Mouse (Mus musculus) kidney, postnatal 0 days (tissue): Measurements from ENCODE around the gene Vmn1r7. TPM values are rescaled to one million over a fixed set of nuclear protein-coding genes. Genes with fewer than 3 reads are reported as not detected.
"Not testable (repeated sequence)": the region's sequence is repeated elsewhere in the genome, so short reads cannot be mapped to it uniquely, and the experiment has no call there.

Experiments
- ATAC-seq: fragments of 200-750 bp; cut with Nextera tagmentation; replicated peaks from 2 replicates; pipeline ENCODE4 v1.8.0; 2017; ENCODE audit warnings: low read depth, moderate number of reproducible peaks, moderate TSS enrichment, moderate library complexity; ENCODE audit not compliant: low FRiP score
- DNase-seq: peaks from one replicate; pipeline ENCODE4 v3.0.0-alpha.2; 2016; ENCODE audit warnings: low spot score
- H3K27ac ChIP-seq: fragments of 300-500 bp; sonication (generic); 2 replicates; pipeline ENCODE4 v1.5.1; 2014; ENCODE audit warnings: mild to moderate bottlenecking
- H3K27me3 ChIP-seq: fragments of 300-500 bp; sonication (generic); 2 replicates; pipeline ENCODE4 v1.6.1; 2014; ENCODE audit warnings: low read length, mixed read lengths; ENCODE audit not compliant: insufficient read depth
- H3K36me3 ChIP-seq: fragments of 300-500 bp; sonication (generic); 2 replicates; pipeline ENCODE4 v1.6.1; 2014; ENCODE audit warnings: low read length, mixed read lengths; ENCODE audit not compliant: insufficient read depth
- H3K4me1 ChIP-seq: fragments of 300-500 bp; sonication (generic); replicated peaks from 2 replicates; pipeline ENCODE4 v1.6.1; 2014; ENCODE audit warnings: antibody characterized with exemption, low read length, mixed read lengths; ENCODE audit not compliant: insufficient read depth
- H3K4me2 ChIP-seq: fragments of 300-500 bp; sonication (generic); 2 replicates; pipeline ENCODE4 v1.6.1; 2014; ENCODE audit warnings: mild to moderate bottlenecking, low read length, moderate library complexity, mixed read lengths
- H3K4me3 ChIP-seq: fragments of 300-500 bp; sonication (generic); replicated peaks from 2 replicates; pipeline ENCODE4 v1.5.1; 2014; ENCODE audit warnings: low read depth, low read length
- H3K9ac ChIP-seq: fragments of 300-500 bp; sonication (generic); 2 replicates; pipeline ENCODE4 v1.6.1; 2014; ENCODE audit warnings: low read depth, low read length
- H3K9me3 ChIP-seq: fragments of 300-500 bp; sonication (generic); replicated peaks from 2 replicates; pipeline ENCODE4 v1.6.1; 2016; ENCODE audit warnings: low read length, inconsistent platforms, mixed read lengths
- CTCF ChIP-seq: IDR thresholded peaks from 2 replicates; pipeline ENCODE4 v1.5.1; 2016; ENCODE audit warnings: antibody characterized with exemption, low read depth, mild to moderate bottlenecking, moderate library complexity
- WGBS: fragments of 180-500 bp; shearing (Covaris S2); extraction: QIAGEN DNeasy Blood & Tissue Kit; methylation state at CpG from one replicate; pipeline ENCODE4 v1.1.7; 2014; 5-methylcytosine and 5-hydroxymethylcytosine counted together
- polyA plus RNA-seq: library from polyadenylated mRNA; unstranded; fragments of >200 nt; fragmentation: Nextera tagmentation; extraction: Ambion mirVana; gene quantifications from 2 replicates; pipeline ENCODE4 v1.2.1, GENCODE M21; 2015

Gene Vmn1r7
- not detected in 2 replicates for polyA plus RNA-seq

- WGBS = 89% methylated on average over 2 of the region's 2 CpGs
- not testable (repeated sequence) for H3K9me3 ChIP-seq, H3K27me3 ChIP-seq, H3K9ac ChIP-seq, H3K4me2 ChIP-seq, H3K4me1 ChIP-seq, H3K4me3 ChIP-seq, DNase-seq, ATAC-seq, H3K36me3 ChIP-seq, H3K27ac ChIP-seq
Observed at GRCm38 (mm10) chr6:57025224-57025623, at the start of gene Vmn1r7. Vmn1r7 (minus strand) TSS chr6:57025324.

GRCm38 (mm10) chr6:57066487-57066886 is 41.4 kb upstream of the Vmn1r7 start, which contains the start of gene Vmn1r9:
Vmn1r9 (plus strand) TSS chr6:57066787.
- 90% methylated on average over 2 of the region's 2 CpGs for WGBS

GRCm38 (mm10) chr6:57063730-57064129 is 38.6 kb upstream of the Vmn1r7 start:
- peak; percentile 53; the same call in 1 of the 2 replicates for TF ChIP-seq CTCF
- Histone ChIP-seq H3K36me3 (no peaks in the 10 kb centered on the region), H3K27me3 (no peaks in the 10 kb centered on the region), H3K27ac (no peak overlapping the region), H3K4me1 (no peaks in the 10 kb centered on the region), H3K9me3 (no peaks in the 10 kb centered on the region), H3K4me2 (no peak overlapping the region), H3K4me3 (no peak overlapping the region), H3K9ac (no peak overlapping the region)
- DNase-seq (no peak), ATAC-seq (no peak; the same call in 1 of the 2 replicates)

More at GRCm38 (mm10) chr6:57066487-57066886, 41.4 kb upstream of the Vmn1r7 start, which contains the start of gene Vmn1r9:
- Histone ChIP-seq H3K27ac (no peak within 1 kb of the TSS), H3K4me1 (no peaks in the 10 kb centered on the region), H3K27me3 (no peaks in the 10 kb centered on the region), H3K9ac (no peak within 1 kb of the TSS), H3K4me2 (no peak within 1 kb of the TSS), H3K4me3 (no peak within 1 kb of the TSS), H3K36me3 (no peaks in the 10 kb centered on the region), H3K9me3 (no peaks in the 10 kb centered on the region)
- DNase-seq = no peak
- ATAC-seq = no peak
- no peak for TF ChIP-seq CTCF

- Histone ChIP-seq H3K4me2 (no peak overlapping the region), H3K36me3 (no peaks in the 10 kb centered on the region), H3K27me3 (no peaks in the 10 kb centered on the region), H3K27ac (no peak overlapping the region), H3K9me3 (no peaks in the 10 kb centered on the region), H3K9ac (no peak overlapping the region), H3K4me1 (no peaks in the 10 kb centered on the region), H3K4me3 (no peak overlapping the region)
- ATAC-seq = no peak
- no peak for TF ChIP-seq CTCF
- no peak for DNase-seq
- 77% methylated on average over 2 of the region's 2 CpGs for WGBS
Observed at GRCm38 (mm10) chr6:57034674-57035073, 9.6 kb upstream of the Vmn1r7 start.

GRCm38 (mm10) chr6:57031984-57032383 is 6.9 kb upstream of the Vmn1r7 start, which contains the start of gene Vmn1r8:
Vmn1r8 (plus strand) TSS chr6:57032284.
- H3K27ac ChIP-seq = no peak within 1 kb of the TSS
- H3K4me1 ChIP-seq = no peaks in the 10 kb centered on the region
- no peak for ATAC-seq
- no peaks in the 10 kb centered on the region for H3K27me3 ChIP-seq
- no peak within 1 kb of the TSS for H3K4me2 ChIP-seq
- DNase-seq = no peak
- TF ChIP-seq CTCF = no peak
- H3K9ac ChIP-seq = no peak within 1 kb of the TSS
- no peaks in the 10 kb centered on the region for H3K9me3 ChIP-seq
- H3K36me3 ChIP-seq = no peaks in the 10 kb centered on the region
- no peak within 1 kb of the TSS for H3K4me3 ChIP-seq

- no peak for TF ChIP-seq CTCF
- H3K27ac ChIP-seq = no peak within 1 kb of the TSS
- ATAC-seq (no peak), DNase-seq (no peak)
- H3K9me3 ChIP-seq = no peaks in the 10 kb centered on the region
- no peaks in the 10 kb centered on the region for H3K27me3 ChIP-seq
- no peak within 1 kb of the TSS for H3K9ac ChIP-seq
- no peak within 1 kb of the TSS for H3K4me2 ChIP-seq
- no peaks in the 10 kb centered on the region for H3K4me1 ChIP-seq
- H3K4me3 ChIP-seq = no peak within 1 kb of the TSS
- WGBS = 85% methylated on average over 2 of the region's 2 CpGs
- no peaks in the 10 kb centered on the region for H3K36me3 ChIP-seq
Observed at GRCm38 (mm10) chr6:56996943-56997342, 28.2 kb downstream of the Vmn1r7 start, which contains the start of gene Vmn1r6. Vmn1r6 (plus strand) TSS chr6:56997243.

Other genes starting within 250 kb of the Vmn1r7 start
- 16.0 TPM in 2 replicates for gene Kbtbd2, start 227.5 kb downstream of the Vmn1r7 start, polyA plus RNA-seq
- 104 and 113 TPM in 2 replicates for gene Fkbp9, start 193.3 kb downstream of the Vmn1r7 start, polyA plus RNA-seq
- 82.4 and 85.9 TPM in 2 replicates for gene Nt5c3, start 101.4 kb downstream of the Vmn1r7 start, polyA plus RNA-seq
- gene Vmn1r4, start 101.3 kb downstream of the Vmn1r7 start, polyA plus RNA-seq = 0.28 and 0.62 TPM in 2 replicates
- gene Vmn1r5, start 55.1 kb downstream of the Vmn1r7 start, polyA plus RNA-seq = not detected in 2 replicates
- gene Vmn1r6, start 28.1 kb downstream of the Vmn1r7 start, polyA plus RNA-seq = not detected in 2 replicates
- gene Vmn1r8, start 7.0 kb upstream of the Vmn1r7 start, polyA plus RNA-seq = not detected in 2 replicates
- not detected in 2 replicates for gene Vmn1r9, start 41.5 kb upstream of the Vmn1r7 start, polyA plus RNA-seq
- gene Vmn1r10, start 84.1 kb upstream of the Vmn1r7 start, polyA plus RNA-seq = not detected in 2 replicates
- not detected in 2 replicates for gene Vmn1r11, start 108.1 kb upstream of the Vmn1r7 start, polyA plus RNA-seq
- gene Vmn1r12, start 131.6 kb upstream of the Vmn1r7 start, polyA plus RNA-seq = not detected in 2 replicates
- gene Vmn1r13, start 178.0 kb upstream of the Vmn1r7 start, polyA plus RNA-seq = not detected in 2 replicates
- not detected in 2 replicates for gene Vmn1r14, start 206.4 kb upstream of the Vmn1r7 start, polyA plus RNA-seq
- not detected in 2 replicates for gene Vmn1r15, start 232.6 kb upstream of the Vmn1r7 start, polyA plus RNA-seq